Mouse (Mus musculus) urinary bladder, postnatal 4 days (tissue): ENCODE measurements around the gene Timm10b.

Experiments
- DNase-seq, 2 experiments: peaks; one replicate each; pipeline ENCODE4 v3.0.0; 2021 to 2022; ENCODE audit warnings: low spot score in 2 of 2

The Timm10b gene

GRCm38 (mm10) chr7:105640894-105641255, 1.0 kb downstream of the Timm10b start:
- DNase-seq: no peak

GRCm38 (mm10) chr7:105641936-105642335, 2.1 kb downstream of the Timm10b start:
- DNase-seq: no peak

DNA sequence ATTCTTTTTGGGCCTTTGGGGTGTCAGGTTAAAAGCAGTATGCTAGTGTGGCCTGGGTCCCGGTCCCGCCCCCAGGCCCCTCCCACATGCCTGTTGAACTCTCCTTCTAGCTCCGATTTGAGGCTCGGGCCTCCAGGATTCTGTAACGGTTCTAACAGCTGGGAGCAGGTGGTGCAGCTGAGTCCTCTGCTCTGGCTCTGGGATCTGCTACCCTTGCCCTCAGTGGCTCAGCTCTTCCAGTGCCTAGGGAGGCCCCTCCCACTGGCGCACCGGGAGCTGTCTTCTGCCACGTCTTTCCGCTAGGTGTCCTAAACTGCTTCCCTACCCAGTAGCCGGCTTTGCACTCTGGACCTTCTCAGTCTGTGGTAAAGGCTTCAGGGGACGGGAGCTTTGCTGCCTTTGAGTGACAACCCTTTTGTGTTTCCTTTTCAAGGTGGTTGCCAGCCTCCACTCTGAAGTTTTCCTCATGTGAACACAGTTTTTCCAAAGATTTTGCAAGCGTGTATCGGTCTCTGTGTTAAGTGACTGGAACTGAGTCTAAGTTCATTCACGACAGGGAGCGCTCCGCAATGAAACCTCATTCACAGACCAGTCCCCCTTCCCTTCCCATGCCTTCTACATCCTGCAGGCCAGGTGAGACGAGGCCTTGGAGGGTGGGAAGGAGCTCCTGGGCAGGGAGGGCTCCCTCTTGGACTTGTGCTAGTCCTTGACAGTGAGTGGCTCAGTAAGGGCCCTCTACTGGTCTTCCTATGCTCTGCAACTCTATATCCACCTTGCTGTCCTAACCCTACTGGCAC, 11.0 kb downstream of the Timm10b start, which contains the start of gene Dnhd1:
Gene Dnhd1, plus strand, starts transcription at position 189 of the 797 bp plus-strand sequence.
- DNase-seq: peak; percentile 72 to 74

DNA sequence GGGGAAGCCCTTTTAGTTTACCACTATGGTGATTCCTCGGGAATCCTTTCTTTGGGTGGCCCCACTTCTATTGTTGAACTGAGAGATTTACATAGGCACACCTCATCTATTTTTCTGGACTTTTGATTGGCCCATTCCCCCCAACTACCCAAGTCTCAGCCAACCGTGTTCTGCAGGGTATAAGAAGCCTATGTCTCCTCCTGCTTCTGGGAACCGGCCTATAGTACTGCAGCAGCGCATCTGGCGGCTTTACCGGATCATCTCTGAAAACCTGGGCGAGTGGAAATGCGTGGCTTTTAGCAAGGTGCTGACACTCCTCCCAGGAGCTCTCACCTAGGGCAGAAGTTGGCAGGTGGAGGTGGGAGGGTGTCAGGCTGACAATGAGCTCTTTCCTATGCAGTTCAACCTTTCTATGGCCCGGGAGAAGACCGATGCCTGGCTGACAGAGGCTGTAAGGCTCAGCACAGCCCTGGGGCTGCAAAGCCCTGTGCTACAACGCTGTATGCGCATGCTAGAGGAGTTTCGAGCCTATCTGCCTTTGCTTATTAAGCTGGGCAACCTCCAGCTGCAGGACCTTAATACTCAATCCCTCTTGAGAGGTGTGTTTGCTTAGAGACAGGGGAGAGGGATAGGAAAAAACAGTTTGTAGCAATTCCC, 45.8 kb downstream of the Timm10b start:
- no peak for DNase-seq

GRCm38 (mm10) chr7:105690875-105691274, 51.0 kb downstream of the Timm10b start:
- DNase-seq: no peak
